Mouse (Mus musculus): ENCODE measurements around the gene Ccdc171.

DNA sequence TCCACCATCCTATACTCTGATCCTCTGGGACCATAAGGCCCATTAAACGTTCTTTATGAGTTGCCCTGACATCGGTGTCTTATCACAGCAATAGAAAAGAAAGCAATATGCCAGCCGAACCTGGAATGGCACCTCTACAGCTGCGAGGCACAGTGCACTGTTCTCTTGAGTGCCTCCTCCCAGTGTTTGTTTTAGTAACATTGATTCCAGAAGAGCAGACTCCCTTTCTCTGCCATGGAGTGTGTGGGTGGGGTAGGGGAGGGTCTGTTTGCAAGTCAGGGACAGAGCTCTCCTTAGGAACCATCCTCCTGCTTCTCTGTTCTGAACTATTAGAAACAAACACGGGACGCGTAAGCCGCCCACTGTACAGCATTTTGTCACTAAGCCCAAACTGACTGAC, 352.9 kb downstream of the Ccdc171 start:
- TF ChIP-seq CTCF (IDR thresholded peaks at IDR 0.05; ENCODE audit: low read depth, low read length) (no peak), POLR2A (IDR thresholded peaks at IDR 0.05; ENCODE audit: borderline replicate concordance, low read depth, low read length) (no peak)

Data from bone marrow macrophage, adult 2 months (primary cell).